Mouse (Mus musculus) liver, adult 2 months (tissue): ENCODE measurements around the gene Rbbp8nl.

ENCODE experiments used
- CTCF ChIP-seq: fragments of 200-500 bp; IDR thresholded peaks from 2 replicates; pipeline ENCODE4 v1.5.1; 2011; ENCODE audit warnings: low read depth, low read length, control low read depth
- POLR2A ChIP-seq: fragments of 200-500 bp; IDR thresholded peaks from 2 replicates; pipeline ENCODE4 v1.6.1; 2011; ENCODE audit warnings: low read length, control low read depth; ENCODE audit not compliant: insufficient read depth; ENCODE audit errors: extremely low read depth

DNA sequence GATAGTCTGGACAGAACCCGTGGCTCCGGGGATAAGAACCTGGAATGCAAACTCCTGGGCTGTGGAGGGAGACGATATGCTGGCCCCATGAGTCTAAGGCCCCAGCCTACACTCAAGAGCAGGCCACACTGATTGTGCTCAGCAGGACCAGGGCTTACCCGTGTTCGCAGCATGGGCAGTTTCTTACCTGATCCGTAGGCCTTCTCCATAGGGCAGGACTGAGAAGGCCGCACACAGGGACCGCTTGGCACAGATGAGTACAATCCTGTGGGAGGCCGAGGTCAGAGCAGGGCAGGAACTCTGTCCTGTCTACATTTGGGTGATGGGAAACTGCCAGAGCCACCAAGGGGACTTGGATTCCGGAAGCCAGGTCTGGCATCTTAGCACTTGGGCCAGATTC, 26.8 kb downstream of the Rbbp8nl start:
- no peak for TF ChIP-seq CTCF
- TF ChIP-seq POLR2A, result no peak
